Mouse (Mus musculus) liver, embryonic 11.5 days (tissue): Measurements from ENCODE around the gene Hrct1. TPM values are rescaled to one million over a fixed set of nuclear protein-coding genes. Genes with fewer than 3 reads are reported as not detected.

Source experiments
- ATAC-seq: fragments of 200-750 bp; cut with Nextera tagmentation; replicated peaks from 2 replicates; pipeline ENCODE4 v1.8.0; 2017; ENCODE audit warnings: moderate number of reproducible peaks, mild to moderate bottlenecking, moderate TSS enrichment, moderate library complexity; ENCODE audit not compliant: low FRiP score
- DNase-seq: peaks from one replicate; pipeline ENCODE4 v3.0.0-alpha.2; 2017; ENCODE audit warnings: low spot score
- H3K27ac ChIP-seq: fragments of 300-500 bp; sonication (generic); 2 replicates; pipeline ENCODE4 v1.5.1; 2014; ENCODE audit warnings: mild to moderate bottlenecking, low read depth, low read length, control low read depth
- H3K27me3 ChIP-seq: fragments of 300-500 bp; sonication (generic); replicated peaks from 2 replicates; pipeline ENCODE4 v1.6.1; 2014; ENCODE audit warnings: low read length, mixed read lengths; ENCODE audit not compliant: control insufficient read depth, insufficient read depth
- H3K36me3 ChIP-seq: fragments of 300-500 bp; sonication (generic); 2 replicates; pipeline ENCODE4 v1.6.1; 2014; ENCODE audit warnings: mild to moderate bottlenecking, low read length, moderate library complexity, mixed read lengths; ENCODE audit not compliant: control insufficient read depth, insufficient read depth
- H3K4me1 ChIP-seq: fragments of 300-500 bp; sonication (generic); replicated peaks from 2 replicates; pipeline ENCODE4 v1.6.1; 2014; ENCODE audit warnings: low read length, mixed read lengths; ENCODE audit not compliant: control insufficient read depth, insufficient read depth
- H3K4me2 ChIP-seq: fragments of 300-500 bp; sonication (generic); 2 replicates; pipeline ENCODE4 v1.6.1; 2014; ENCODE audit warnings: mild to moderate bottlenecking, control low read depth, moderate library complexity
- H3K4me3 ChIP-seq: fragments of 300-500 bp; sonication (generic); 2 replicates; pipeline ENCODE4 v1.5.1; 2014; ENCODE audit warnings: low read depth, low read length, control low read depth
- H3K9ac ChIP-seq: fragments of 300-500 bp; sonication (generic); 2 replicates; pipeline ENCODE4 v1.6.1; 2014; ENCODE audit warnings: low read depth, low read length, control low read depth
- H3K9me3 ChIP-seq: fragments of 300-500 bp; sonication (generic); 2 replicates; pipeline ENCODE4 v1.6.1; 2016; ENCODE audit warnings: low read length, inconsistent platforms, mixed read lengths; ENCODE audit not compliant: control insufficient read depth
- WGBS: fragments of 180-500 bp; shearing (Covaris S2); extraction: QIAGEN DNeasy Blood & Tissue Kit; methylation state at CpG from one replicate; pipeline ENCODE4 v1.1.7; 2014; 5-methylcytosine and 5-hydroxymethylcytosine counted together
- polyA plus RNA-seq: library from polyadenylated mRNA; unstranded; fragments of >200 nt; fragmentation: Nextera tagmentation; extraction: Ambion mirVana; gene quantifications from 2 replicates; pipeline ENCODE4 v1.2.1, GENCODE M21; 2014

Hrct1 gene
- 0.25 and 0.45 TPM in 2 replicates for polyA plus RNA-seq

DNA sequence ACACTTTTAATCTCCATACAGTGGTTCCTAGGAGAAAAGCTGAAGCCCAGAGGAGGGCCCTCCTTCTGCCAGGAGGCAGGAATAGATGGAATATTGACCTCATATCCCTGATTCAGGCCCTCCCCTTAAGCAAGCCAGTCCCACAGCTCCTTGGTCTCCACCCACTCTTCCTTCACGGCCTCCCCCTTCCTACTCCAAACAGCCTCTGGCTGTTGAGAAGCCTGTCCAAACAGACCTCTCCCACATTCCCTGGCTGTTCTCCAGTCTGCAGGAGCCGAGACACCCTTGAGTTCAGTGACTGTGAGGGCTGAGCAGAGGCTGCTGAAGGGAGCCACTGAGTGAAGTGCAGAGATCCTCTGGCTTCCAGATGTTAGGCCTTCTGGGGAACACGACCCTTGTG, at the start of gene Hrct1:
Hrct1 (plus strand) TSS at position 194 of the 400 bp plus-strand sequence.
- no peaks in the 10 kb centered on the region for H3K27me3 ChIP-seq
- H3K9me3 ChIP-seq, result no peaks in the 10 kb centered on the region
- H3K9ac ChIP-seq, result no peak within 1 kb of the TSS
- DNase-seq, result no peak
- H3K4me2 ChIP-seq, result peak within 1 kb of the TSS; percentile 14; the same call in 1 of the 2 replicates
- H3K36me3 ChIP-seq, result no peaks in the 10 kb centered on the region
- peak within 1 kb of the TSS; percentile 39; the same call in 1 of the 2 replicates for H3K27ac ChIP-seq
- H3K4me1 ChIP-seq, result peaks cover 45% of the 10 kb centered on the region
- ATAC-seq, result no peak
- WGBS, result 40% methylated on average over 3 of the region's 3 CpGs
- H3K4me3 ChIP-seq, result no peak within 1 kb of the TSS

DNA sequence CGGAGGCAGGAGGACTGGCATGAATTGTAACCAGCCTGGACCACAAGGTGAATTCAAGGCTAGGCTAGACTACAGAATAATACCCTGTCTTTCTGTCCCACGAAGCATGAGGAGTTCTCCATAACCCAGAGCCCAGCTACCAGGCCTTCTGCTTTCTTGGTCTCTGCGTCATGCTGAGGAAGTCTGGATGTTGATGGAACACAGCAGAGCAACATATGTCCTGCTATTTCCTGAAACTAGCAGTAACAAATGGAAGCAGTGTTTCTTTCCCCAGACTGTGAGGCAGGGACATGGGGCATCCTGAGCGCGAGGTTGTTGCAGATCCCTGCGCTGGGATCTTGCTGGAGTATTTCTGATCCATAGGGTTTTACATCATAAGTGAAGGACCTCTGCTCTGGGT, 48.4 kb upstream of the Hrct1 start:
- WGBS, result 88% methylated on average over 6 of the region's 6 CpGs
- no peak overlapping the region for H3K27ac ChIP-seq
- no peak for ATAC-seq

DNA sequence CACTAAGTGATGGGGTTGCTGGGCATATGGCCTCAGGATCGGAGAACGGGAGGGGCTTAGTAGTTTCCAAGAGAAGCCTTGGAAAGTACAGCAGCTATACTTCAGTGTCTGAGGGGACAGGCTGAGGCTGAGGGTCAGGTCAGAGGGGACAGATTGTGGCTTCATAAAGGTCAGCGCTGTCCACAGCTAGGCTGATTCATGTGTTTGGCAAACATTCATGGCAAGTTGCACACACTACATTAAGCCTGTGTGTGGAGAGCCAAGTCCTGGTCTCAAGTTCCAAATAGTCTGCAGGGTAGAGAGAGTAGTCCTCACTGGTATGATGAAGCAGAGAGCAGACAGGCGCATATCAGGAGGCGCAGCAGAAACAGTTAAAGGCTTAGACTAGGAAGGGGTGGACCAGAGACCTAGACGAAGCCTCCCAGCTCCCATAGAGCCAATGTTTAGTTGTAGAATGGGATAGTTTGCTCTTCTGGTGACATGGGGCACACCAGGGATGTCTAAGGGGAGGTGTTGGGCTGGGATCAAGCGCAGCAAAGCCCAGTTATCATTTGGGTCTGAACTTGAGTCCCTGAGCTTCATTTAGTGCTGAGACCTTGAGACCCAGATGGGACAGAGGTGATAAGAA, 47.5 kb upstream of the Hrct1 start:
- no peak for ATAC-seq
- Histone ChIP-seq H3K36me3 (no peaks in the 10 kb centered on the region), H3K4me3 (no peak overlapping the region), H3K9me3 (no peaks in the 10 kb centered on the region), H3K9ac (no peak overlapping the region), H3K4me1 (no peaks in the 10 kb centered on the region), H3K27ac (no peak overlapping the region), H3K27me3 (no peaks in the 10 kb centered on the region), H3K4me2 (no peak overlapping the region)
- no peak for DNase-seq
- 79% methylated on average over 7 of the region's 7 CpGs for WGBS

More for the DNA sequence above, 48.4 kb upstream of the Hrct1 start:
- H3K4me3 ChIP-seq, result no peak overlapping the region
- H3K36me3 ChIP-seq, result no peaks in the 10 kb centered on the region
- H3K9me3 ChIP-seq, result no peaks in the 10 kb centered on the region
- no peaks in the 10 kb centered on the region for H3K27me3 ChIP-seq
- no peak for DNase-seq
- no peak overlapping the region for H3K9ac ChIP-seq
- H3K4me2 ChIP-seq, result no peak overlapping the region
- H3K4me1 ChIP-seq, result no peaks in the 10 kb centered on the region

DNA sequence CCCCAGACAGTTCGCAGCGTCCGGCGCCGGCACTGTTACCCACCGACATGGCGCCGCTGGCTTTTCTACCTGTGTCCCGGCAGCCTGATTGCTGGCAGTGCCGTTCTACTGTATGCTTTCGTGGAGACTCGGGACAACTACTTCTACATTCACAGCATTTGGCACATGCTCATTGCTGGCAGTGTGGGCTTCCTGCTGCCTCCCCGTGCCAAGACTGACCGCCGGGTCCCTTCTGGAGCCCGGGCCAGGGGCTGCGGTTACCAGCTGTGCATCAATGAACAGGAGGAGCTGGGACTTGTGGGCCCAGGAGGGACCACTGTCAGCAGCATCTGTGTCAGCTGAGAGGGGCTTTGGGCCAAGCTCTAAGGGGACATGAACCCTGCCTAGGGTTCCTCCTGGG, 37.0 kb upstream of the Hrct1 start:
- Histone ChIP-seq H3K9ac (no peak overlapping the region), H3K36me3 (no peaks in the 10 kb centered on the region), H3K4me2 (no peak overlapping the region), H3K4me3 (no peak overlapping the region), H3K4me1 (peaks cover 14% of the 10 kb centered on the region), H3K9me3 (no peaks in the 10 kb centered on the region), H3K27me3 (no peaks in the 10 kb centered on the region), H3K27ac (no peak overlapping the region)
- no peak for ATAC-seq
- 90% methylated on average over 17 of the region's 17 CpGs for WGBS
- DNase-seq, result no peak

DNA sequence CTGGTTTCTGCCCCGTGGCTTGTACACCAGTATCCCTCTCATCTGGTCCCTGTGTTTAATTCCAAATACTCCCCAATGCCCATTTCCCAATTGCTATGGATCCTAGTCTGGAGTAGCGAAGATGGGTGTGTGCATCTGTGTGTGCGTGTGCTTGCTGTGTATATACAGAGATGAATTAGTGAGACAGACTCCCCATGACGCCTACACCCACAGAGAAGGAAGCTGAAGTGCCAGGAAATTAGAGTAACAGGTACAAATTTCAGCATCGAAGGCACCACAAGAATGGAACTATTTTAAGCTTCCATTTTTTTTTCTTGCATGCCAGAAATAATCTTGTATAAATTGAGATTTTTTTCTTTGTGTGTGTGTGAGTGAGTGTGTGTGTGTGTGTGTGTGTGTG, 36.0 kb upstream of the Hrct1 start:
- ATAC-seq (no peak), DNase-seq (no peak)
- Histone ChIP-seq H3K27ac (no peak overlapping the region), H3K9ac (no peak overlapping the region), H3K36me3 (no peaks in the 10 kb centered on the region), H3K27me3 (no peaks in the 10 kb centered on the region), H3K4me2 (no peak overlapping the region), H3K4me1 (peaks cover 22% of the 10 kb centered on the region), H3K4me3 (no peak overlapping the region), H3K9me3 (no peaks in the 10 kb centered on the region)
- WGBS, result 73% methylated on average over 5 of the region's 5 CpGs

DNA sequence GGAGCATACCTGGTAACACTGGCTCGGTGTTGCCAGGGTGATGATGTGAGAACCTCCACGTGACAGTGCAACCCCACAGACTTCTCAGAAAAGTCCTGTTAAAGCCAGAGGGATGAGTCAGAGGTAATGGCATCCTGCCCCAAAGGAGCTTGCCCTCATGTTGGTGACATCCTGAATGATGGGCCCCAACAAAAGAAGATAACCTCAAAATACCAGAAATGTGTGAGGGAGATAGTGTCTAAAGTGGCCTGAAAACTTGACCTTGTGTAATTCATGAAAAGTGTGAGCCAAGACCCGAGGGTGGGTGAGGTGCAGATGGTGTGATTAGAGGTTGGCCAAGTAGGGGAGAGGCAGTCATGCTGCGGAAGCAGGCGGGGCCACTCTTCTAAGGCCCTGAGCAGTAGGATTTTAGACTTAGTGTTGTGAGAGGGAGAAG, 33.2 kb upstream of the Hrct1 start:
- 29% methylated on average over 5 of the region's 5 CpGs for WGBS
- peak; percentile 54; the same call in 1 of the 2 replicates for ATAC-seq

DNA sequence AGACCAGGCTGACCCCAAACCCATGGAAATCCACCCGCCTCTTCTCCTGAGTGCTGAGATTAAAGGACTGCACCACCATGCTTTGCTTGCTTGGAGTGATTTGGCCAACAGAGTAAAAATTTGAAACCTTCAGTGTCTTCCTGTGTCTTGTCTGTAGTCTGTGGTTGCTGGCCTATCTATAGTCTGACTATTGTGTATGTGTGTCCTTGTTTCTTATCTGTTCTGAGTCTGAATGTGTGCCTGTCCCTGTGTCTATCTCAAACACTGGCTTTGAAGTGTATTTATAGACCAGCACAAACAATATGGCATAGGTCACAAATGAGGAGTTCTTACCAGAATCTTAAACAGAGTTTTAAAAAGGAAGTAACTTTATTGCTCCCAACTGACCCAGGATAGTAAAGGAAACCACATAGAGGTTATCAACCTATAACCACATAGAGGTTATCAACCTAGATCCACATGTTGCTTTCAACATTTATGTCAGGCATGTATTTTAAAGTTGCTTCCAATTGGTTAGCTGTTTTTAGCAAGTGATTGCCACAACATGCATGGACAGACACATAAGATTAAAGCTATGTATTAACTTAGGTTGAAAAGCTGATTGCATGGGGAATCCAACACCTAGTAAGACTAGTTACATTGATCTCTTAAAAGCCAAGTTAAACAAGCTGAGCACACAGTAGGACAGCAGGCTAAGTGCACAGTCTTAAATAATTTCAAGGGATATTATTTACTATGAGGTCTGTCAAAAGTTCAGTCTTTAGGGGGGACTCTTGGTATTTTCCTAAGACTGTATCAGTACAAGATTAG, 32.3 kb upstream of the Hrct1 start:
- 50% methylated on average over 1 of the region's 1 CpGs for WGBS
- no peaks in the 10 kb centered on the region for H3K36me3 ChIP-seq
- H3K4me1 ChIP-seq, result peaks cover 22% of the 10 kb centered on the region
- peaks cover 2% of the 10 kb centered on the region; the same call in 1 of the 2 replicates for H3K27me3 ChIP-seq
- H3K9ac ChIP-seq, result no peak overlapping the region
- no peak overlapping the region for H3K4me2 ChIP-seq
- no peak overlapping the region for H3K27ac ChIP-seq
- DNase-seq (no peak), ATAC-seq (peak; percentile 61)
- no peaks in the 10 kb centered on the region for H3K9me3 ChIP-seq
- H3K4me3 ChIP-seq, result no peak overlapping the region

More for the DNA sequence above, 33.2 kb upstream of the Hrct1 start:
- no peaks in the 10 kb centered on the region for H3K9me3 ChIP-seq
- no peak overlapping the region for H3K4me2 ChIP-seq
- no peak overlapping the region for H3K4me3 ChIP-seq
- H3K4me1 ChIP-seq, result peaks cover 22% of the 10 kb centered on the region
- H3K27ac ChIP-seq, result no peak overlapping the region
- DNase-seq, result no peak
- peaks cover 2% of the 10 kb centered on the region; the same call in 1 of the 2 replicates for H3K27me3 ChIP-seq
- H3K36me3 ChIP-seq, result no peaks in the 10 kb centered on the region
- no peak overlapping the region for H3K9ac ChIP-seq

DNA sequence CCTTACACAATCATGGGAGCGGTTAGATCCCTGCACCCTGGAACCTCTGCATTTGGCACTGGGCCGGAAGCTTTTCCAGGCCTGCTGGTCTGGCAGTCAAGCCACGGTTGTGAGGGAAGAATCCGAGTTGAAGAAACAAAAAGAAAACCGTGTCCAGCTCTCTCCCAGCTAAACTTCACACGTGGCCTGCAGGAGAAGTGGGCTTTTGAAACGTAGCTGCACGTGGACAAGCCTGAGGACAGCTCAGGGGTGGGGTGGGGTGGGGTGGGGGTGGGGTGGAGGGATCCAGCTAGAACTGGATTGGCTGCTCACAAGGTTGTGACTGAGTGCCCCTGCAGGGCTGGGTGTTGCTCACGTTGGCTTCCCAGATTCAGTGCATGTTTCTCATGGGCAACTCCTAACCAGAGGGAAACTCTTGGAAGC, 31.7 kb upstream of the Hrct1 start:
- peak; percentile 56; the same call in 1 of the 2 replicates for ATAC-seq

More for the DNA sequence above, 31.7 kb upstream of the Hrct1 start:
- DNase-seq, result no peak
- Histone ChIP-seq H3K9ac (no peak overlapping the region), H3K9me3 (no peaks in the 10 kb centered on the region), H3K4me2 (no peak overlapping the region), H3K4me1 (peaks cover 22% of the 10 kb centered on the region), H3K27me3 (peaks cover 2% of the 10 kb centered on the region; the same call in 1 of the 2 replicates), H3K27ac (no peak overlapping the region), H3K4me3 (no peak overlapping the region), H3K36me3 (no peaks in the 10 kb centered on the region)
- WGBS, result 32% methylated on average over 9 of the region's 9 CpGs
